Mouse (Mus musculus) stomach, embryonic 15.5 days (tissue): ENCODE measurements around the gene Ankrd52. TPM values are rescaled to one million over a fixed set of nuclear protein-coding genes. Genes with fewer than 3 reads are reported as not detected.

Source experiments
- ATAC-seq: fragments of 200-750 bp; cut with Nextera tagmentation; 2 replicates; pipeline ENCODE4 v1.8.0; 2017; ENCODE audit warnings: low read depth, moderate number of reproducible peaks, moderate TSS enrichment; ENCODE audit not compliant: insufficient read depth, low FRiP score
- H3K27ac ChIP-seq: fragments of 300-500 bp; sonication (generic); 2 replicates; pipeline ENCODE4 v1.5.1; 2015; ENCODE audit warnings: mild to moderate bottlenecking, inconsistent platforms
- H3K27me3 ChIP-seq: fragments of 300-500 bp; sonication (generic); replicated peaks from 2 replicates; pipeline ENCODE4 v1.6.1; 2015; ENCODE audit warnings: inconsistent platforms
- H3K36me3 ChIP-seq: fragments of 300-500 bp; sonication (generic); 2 replicates; pipeline ENCODE4 v1.6.1; 2015; ENCODE audit warnings: inconsistent platforms
- H3K4me1 ChIP-seq: fragments of 300-500 bp; sonication (generic); 2 replicates; pipeline ENCODE4 v1.6.1; 2015; ENCODE audit warnings: inconsistent platforms
- H3K4me2 ChIP-seq: fragments of 300-500 bp; sonication (generic); 2 replicates; pipeline ENCODE4 v1.6.1; 2015; ENCODE audit warnings: mild to moderate bottlenecking, inconsistent platforms
- H3K4me3 ChIP-seq: fragments of 300-500 bp; sonication (generic); replicated peaks from 2 replicates; pipeline ENCODE4 v1.5.1; 2015; ENCODE audit warnings: inconsistent platforms
- H3K9ac ChIP-seq: fragments of 300-500 bp; sonication (generic); 2 replicates; pipeline ENCODE4 v1.6.1; 2015; ENCODE audit warnings: inconsistent platforms
- H3K9me3 ChIP-seq: fragments of 300-500 bp; sonication (generic); 2 replicates; pipeline ENCODE4 v1.6.1; 2016; ENCODE audit warnings: inconsistent platforms
- WGBS: fragments of 180-500 bp; shearing (Covaris S2); methylation state at CpG from one replicate; pipeline ENCODE4 v1.1.7; 2015; 5-methylcytosine and 5-hydroxymethylcytosine counted together
- polyA plus RNA-seq: library from polyadenylated mRNA; unstranded; fragments of >200 nt; fragmentation: Nextera tagmentation; extraction: Ambion mirVana; gene quantifications from 2 replicates; pipeline ENCODE4 v1.2.1, GENCODE M21; 2015

Gene Ankrd52
- polyA plus RNA-seq, 1 experiment from 2014 or later: 12.8 TPM

- no peak overlapping the region for H3K4me2 ChIP-seq
- 75% methylated on average over 5 of the region's 5 CpGs for WGBS
Measured at GRCm38 (mm10) chr10:128372142-128372541, 4.8 kb upstream of the Ankrd52 start.

GRCm38 (mm10) chr10:128372989-128373748, 3.7 kb upstream of the Ankrd52 start:
- no peaks in the 10 kb centered on the region for H3K36me3 ChIP-seq
- WGBS: 78% methylated on average over 6 of the region's 6 CpGs
- no peak overlapping the region for H3K27ac ChIP-seq
- no peak for ATAC-seq
- H3K4me2 ChIP-seq: no peak overlapping the region
- H3K9ac ChIP-seq: no peak overlapping the region
- peaks cover 18% of the 10 kb centered on the region for H3K4me1 ChIP-seq
- H3K27me3 ChIP-seq: no peaks in the 10 kb centered on the region
- H3K4me3 ChIP-seq: no peak overlapping the region
- no peaks in the 10 kb centered on the region for H3K9me3 ChIP-seq

More at GRCm38 (mm10) chr10:128372142-128372541, 4.8 kb upstream of the Ankrd52 start:
- no peak overlapping the region for H3K9ac ChIP-seq
- no peak overlapping the region for H3K4me3 ChIP-seq
- no peaks in the 10 kb centered on the region for H3K36me3 ChIP-seq
- no peak for ATAC-seq
- no peak overlapping the region for H3K27ac ChIP-seq
- H3K4me1 ChIP-seq: peaks cover 20% of the 10 kb centered on the region; the same call in 1 of the 2 replicates
- no peaks in the 10 kb centered on the region for H3K9me3 ChIP-seq
- no peaks in the 10 kb centered on the region for H3K27me3 ChIP-seq

- H3K9me3 ChIP-seq: no peaks in the 10 kb centered on the region
- WGBS: 77% methylated on average over 6 of the region's 6 CpGs
- H3K36me3 ChIP-seq: peaks cover 3% of the 10 kb centered on the region; the same call in 1 of the 2 replicates
- H3K4me1 ChIP-seq: peaks cover 22% of the 10 kb centered on the region
- H3K27me3 ChIP-seq: no peaks in the 10 kb centered on the region
- H3K9ac ChIP-seq: no peak overlapping the region
- no peak overlapping the region for H3K4me2 ChIP-seq
- no peak overlapping the region for H3K27ac ChIP-seq
- no peak for ATAC-seq
- H3K4me3 ChIP-seq: no peak overlapping the region
Measured at GRCm38 (mm10) chr10:128374393-128374792, 2.5 kb upstream of the Ankrd52 start.

- Histone ChIP-seq H3K27ac (peak overlapping the region; percentile 91), H3K4me3 (peak overlapping the region; percentile 61), H3K4me1 (peaks cover 19% of the 10 kb centered on the region), H3K4me2 (peak overlapping the region; percentile 80), H3K9me3 (no peaks in the 10 kb centered on the region), H3K9ac (no peak overlapping the region; the same call in 1 of the 2 replicates), H3K36me3 (peaks cover 16% of the 10 kb centered on the region; the same call in 1 of the 2 replicates), H3K27me3 (no peaks in the 10 kb centered on the region)
- 51% methylated on average over 4 of the region's 4 CpGs for WGBS
- ATAC-seq: no peak
Measured at GRCm38 (mm10) chr10:128376099-128376454, 838 bp upstream of the Ankrd52 start.

- Histone ChIP-seq H3K27ac (peak overlapping the region; percentile 91), H3K27me3 (no peaks in the 10 kb centered on the region), H3K36me3 (peaks cover 28% of the 10 kb centered on the region; the same call in 1 of the 2 replicates), H3K4me1 (peaks cover 19% of the 10 kb centered on the region), H3K9me3 (no peaks in the 10 kb centered on the region), H3K4me3 (peak overlapping the region; percentile 61), H3K9ac (peak overlapping the region; percentile 70), H3K4me2 (peak overlapping the region; percentile 68)
- peak; percentile 67 for ATAC-seq
- WGBS: under 1% methylated on average over 41 of the region's 47 CpGs
Measured at GRCm38 (mm10) chr10:128377222-128377939, 466 bp downstream of the Ankrd52 start.

GRCm38 (mm10) chr10:128377940-128378448, 1.1 kb downstream of the Ankrd52 start:
- 51% methylated on average over 14 of the region's 14 CpGs for WGBS
- no peaks in the 10 kb centered on the region for H3K9me3 ChIP-seq
- no peaks in the 10 kb centered on the region for H3K27me3 ChIP-seq
- H3K4me2 ChIP-seq: peak overlapping the region; percentile 68
- H3K4me1 ChIP-seq: peaks cover 19% of the 10 kb centered on the region
- H3K4me3 ChIP-seq: peak overlapping the region; percentile 61
- peak overlapping the region; percentile 70 for H3K9ac ChIP-seq
- ATAC-seq: no peak
- peak overlapping the region; percentile 91; the same call in 1 of the 2 replicates for H3K27ac ChIP-seq
- peaks cover 31% of the 10 kb centered on the region; the same call in 1 of the 2 replicates for H3K36me3 ChIP-seq

- Histone ChIP-seq H3K9ac (no peak overlapping the region), H3K4me1 (peaks cover 19% of the 10 kb centered on the region), H3K27me3 (no peaks in the 10 kb centered on the region), H3K9me3 (no peaks in the 10 kb centered on the region), H3K36me3 (peaks cover 32% of the 10 kb centered on the region), H3K4me2 (peak overlapping the region; percentile 68), H3K4me3 (peak overlapping the region; percentile 61; the same call in 1 of the 2 replicates), H3K27ac (no peak overlapping the region)
- WGBS: 70% methylated on average over 3 of the region's 3 CpGs
- no peak for ATAC-seq
Measured at GRCm38 (mm10) chr10:128378462-128378861, 1.5 kb downstream of the Ankrd52 start.

GRCm38 (mm10) chr10:128379260-128379659, 2.3 kb downstream of the Ankrd52 start:
- Histone ChIP-seq H3K9ac (no peak overlapping the region), H3K36me3 (peaks cover 39% of the 10 kb centered on the region), H3K4me2 (no peak overlapping the region), H3K4me1 (peaks cover 19% of the 10 kb centered on the region), H3K27me3 (no peaks in the 10 kb centered on the region), H3K27ac (no peak overlapping the region), H3K9me3 (no peaks in the 10 kb centered on the region), H3K4me3 (no peak overlapping the region)
- no peak for ATAC-seq
- 94% methylated on average over 7 of the region's 7 CpGs for WGBS

GRCm38 (mm10) chr10:128380565-128380964, 3.6 kb downstream of the Ankrd52 start:
- WGBS: 87% methylated on average over 5 of the region's 5 CpGs
- no peak overlapping the region for H3K9ac ChIP-seq
- H3K4me3 ChIP-seq: no peak overlapping the region
- no peak overlapping the region for H3K27ac ChIP-seq
- H3K27me3 ChIP-seq: no peaks in the 10 kb centered on the region
- peaks cover 19% of the 10 kb centered on the region for H3K4me1 ChIP-seq
- no peak overlapping the region for H3K4me2 ChIP-seq
- no peaks in the 10 kb centered on the region for H3K9me3 ChIP-seq
- no peak for ATAC-seq
- H3K36me3 ChIP-seq: peaks cover 48% of the 10 kb centered on the region

- Histone ChIP-seq H3K27me3 (no peaks in the 10 kb centered on the region), H3K9ac (no peak overlapping the region), H3K4me1 (peaks cover 14% of the 10 kb centered on the region), H3K9me3 (no peaks in the 10 kb centered on the region), H3K27ac (no peak overlapping the region), H3K4me2 (no peak overlapping the region), H3K36me3 (peaks cover 63% of the 10 kb centered on the region), H3K4me3 (no peak overlapping the region)
- WGBS: 83% methylated on average over 8 of the region's 8 CpGs
- ATAC-seq: no peak
Measured at GRCm38 (mm10) chr10:128382482-128382881, 5.6 kb downstream of the Ankrd52 start.

GRCm38 (mm10) chr10:128385902-128386301, 9.0 kb downstream of the Ankrd52 start:
- Histone ChIP-seq H3K4me3 (no peak overlapping the region), H3K4me1 (no peaks in the 10 kb centered on the region), H3K27me3 (no peaks in the 10 kb centered on the region), H3K4me2 (no peak overlapping the region), H3K36me3 (peaks cover 80% of the 10 kb centered on the region), H3K9me3 (no peaks in the 10 kb centered on the region), H3K27ac (no peak overlapping the region), H3K9ac (no peak overlapping the region)
- WGBS: 91% methylated on average over 7 of the region's 7 CpGs
- no peak for ATAC-seq

- no peak overlapping the region for H3K4me2 ChIP-seq
- WGBS: 92% methylated on average over 14 of the region's 14 CpGs
- peaks cover 82% of the 10 kb centered on the region for H3K36me3 ChIP-seq
- H3K27me3 ChIP-seq: no peaks in the 10 kb centered on the region
- no peaks in the 10 kb centered on the region for H3K9me3 ChIP-seq
- H3K27ac ChIP-seq: no peak overlapping the region
- ATAC-seq: no peak
- H3K4me1 ChIP-seq: no peaks in the 10 kb centered on the region
- H3K9ac ChIP-seq: no peak overlapping the region
- H3K4me3 ChIP-seq: no peak overlapping the region
Measured at GRCm38 (mm10) chr10:128388941-128389340, 12.0 kb downstream of the Ankrd52 start.
